Mouse (Mus musculus) cerebellum, adult 11-12 months (tissue): ENCODE data around the gene Pank1.

Experiments used
- DNase-seq: peaks from one replicate; pipeline ENCODE4 v3.0.0; 2022

Pank1 gene

DNA sequence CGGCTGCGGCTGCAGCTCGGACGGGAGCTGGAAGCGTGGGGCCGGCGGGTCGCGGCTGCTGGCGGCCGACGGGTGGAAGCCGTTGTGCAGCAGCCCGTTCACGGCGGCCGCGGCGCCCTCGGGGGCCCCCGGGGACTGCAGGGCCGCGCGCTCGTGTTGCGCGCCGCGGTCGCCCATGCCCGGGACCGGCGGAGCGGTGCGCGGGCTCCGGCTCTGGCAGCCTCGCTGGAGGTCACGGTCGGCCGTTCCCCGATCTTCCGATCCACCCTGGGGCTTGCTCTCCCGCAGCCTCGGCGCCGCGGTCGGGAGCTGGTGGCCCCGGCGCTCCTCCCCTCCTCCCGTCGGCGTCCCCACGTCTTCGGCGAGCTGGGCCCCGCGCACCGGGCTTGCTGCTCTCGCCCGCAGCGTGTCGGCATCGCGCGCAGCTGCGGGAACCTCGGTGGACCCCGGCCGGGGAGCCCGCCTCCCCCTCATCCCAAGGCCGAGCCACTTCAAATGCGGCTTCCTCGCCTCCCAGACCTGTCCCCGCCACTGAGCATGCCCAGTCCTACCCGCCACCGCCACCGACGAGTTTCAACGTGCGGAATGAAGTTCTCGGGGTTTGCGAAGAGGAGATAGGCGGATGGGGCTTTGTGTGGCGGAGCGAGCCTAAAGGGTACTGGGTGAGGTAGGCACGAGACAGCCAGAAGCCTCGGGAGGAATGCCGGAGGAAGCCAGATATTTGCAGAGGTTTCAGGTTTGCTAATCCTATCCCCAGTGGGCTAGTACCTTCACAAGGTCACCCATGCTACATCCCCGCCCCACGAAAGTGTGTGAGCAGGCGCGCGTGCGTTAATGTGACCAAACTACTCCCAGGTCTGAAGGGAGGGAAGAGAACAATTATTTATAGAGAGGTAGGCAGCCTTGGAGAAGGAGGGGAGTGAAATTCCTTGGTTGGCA lies at the start of gene Pank1:
Pank1 (minus strand) TSS at position 853 of the 939 bp plus-strand sequence.
- DNase-seq = peak; percentile 69

DNA sequence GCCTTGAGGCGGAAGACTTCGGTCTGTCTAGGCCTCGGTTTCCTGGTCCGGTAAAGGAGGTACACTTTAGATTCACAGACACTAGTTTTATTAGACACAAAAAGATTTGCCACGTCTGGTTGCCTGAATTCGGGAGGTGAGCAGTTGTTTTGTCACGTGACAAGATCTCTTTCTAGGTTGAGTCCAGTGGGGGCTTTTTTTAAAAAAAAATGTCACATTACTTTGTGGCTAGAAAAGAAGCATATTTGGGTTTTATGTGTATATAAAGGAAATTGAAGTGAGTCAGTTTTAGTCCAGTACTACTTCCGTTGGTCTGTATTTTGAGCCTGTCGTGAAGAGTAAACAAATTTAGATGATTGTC lies 43.3 kb upstream of the Pank1 start:
- no peak for DNase-seq

DNA sequence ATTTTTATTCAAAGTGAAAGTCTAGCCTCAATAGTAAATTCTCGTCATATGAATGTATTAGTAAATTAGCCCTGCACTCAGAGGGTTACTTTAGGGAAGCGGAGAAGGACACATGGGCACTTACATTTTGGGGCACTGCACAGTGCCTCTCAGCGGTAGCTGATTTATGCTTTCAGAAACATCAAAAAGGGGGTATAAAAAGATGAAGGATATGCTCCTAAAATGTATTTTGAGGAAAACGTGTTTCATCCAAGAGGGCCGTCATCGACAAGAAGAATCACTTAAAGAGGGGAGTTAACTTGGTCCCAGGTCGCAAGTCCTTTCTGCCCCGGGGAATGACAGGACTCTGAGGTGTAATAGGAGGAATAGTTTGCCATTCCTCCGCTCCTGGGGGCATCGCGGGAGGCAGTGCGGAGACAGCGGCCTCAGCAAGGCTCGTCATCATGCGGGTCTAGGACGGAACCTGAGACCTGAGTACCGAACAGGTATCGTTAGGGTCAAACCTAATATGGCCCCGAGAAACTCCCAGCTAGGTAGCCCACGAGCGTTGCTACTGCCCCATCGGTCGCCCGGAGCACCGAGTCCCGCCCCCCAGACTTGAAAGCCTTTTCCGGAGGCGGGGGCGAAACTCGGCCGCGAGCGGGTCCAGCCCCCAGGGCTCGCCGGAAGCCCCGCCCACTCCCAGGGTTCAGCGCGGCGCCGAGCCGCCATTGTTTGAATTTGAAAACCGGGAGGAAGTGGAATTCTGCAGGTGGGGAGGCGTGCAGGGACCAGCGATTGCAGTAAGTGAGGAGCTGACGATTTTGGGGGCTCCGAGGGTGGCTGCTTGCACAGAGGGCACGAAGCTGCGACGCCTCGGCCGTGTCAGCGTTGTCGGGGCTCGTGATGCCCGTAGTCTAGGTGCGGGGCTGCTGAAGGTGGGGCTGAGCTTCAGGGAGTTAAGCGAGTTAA lies 42.7 kb upstream of the Pank1 start, which contains the start of gene Kif20b:
Kif20b (plus strand) TSS at position 710 of the 951 bp plus-strand sequence.
- DNase-seq = peak; percentile 81

DNA sequence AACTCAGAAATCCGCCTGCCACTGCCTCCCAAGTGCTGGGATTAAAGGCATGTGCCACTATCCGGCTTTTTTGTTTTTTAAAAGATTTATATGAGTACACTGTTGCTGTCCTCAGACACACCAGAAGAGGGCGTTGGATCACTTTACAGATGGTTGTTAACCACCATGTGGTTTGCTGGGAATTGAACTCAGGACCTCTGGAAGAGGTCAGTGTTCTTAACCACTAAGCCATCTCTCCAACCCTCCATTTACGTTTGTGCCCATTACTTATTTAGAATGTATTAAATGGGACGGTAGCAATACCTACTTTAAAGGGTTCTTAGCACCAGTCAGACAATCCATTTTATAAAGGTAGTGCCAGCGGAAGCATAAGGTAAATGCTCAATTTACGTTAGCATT lies 42.0 kb upstream of the Pank1 start:
- DNase-seq = no peak

DNA sequence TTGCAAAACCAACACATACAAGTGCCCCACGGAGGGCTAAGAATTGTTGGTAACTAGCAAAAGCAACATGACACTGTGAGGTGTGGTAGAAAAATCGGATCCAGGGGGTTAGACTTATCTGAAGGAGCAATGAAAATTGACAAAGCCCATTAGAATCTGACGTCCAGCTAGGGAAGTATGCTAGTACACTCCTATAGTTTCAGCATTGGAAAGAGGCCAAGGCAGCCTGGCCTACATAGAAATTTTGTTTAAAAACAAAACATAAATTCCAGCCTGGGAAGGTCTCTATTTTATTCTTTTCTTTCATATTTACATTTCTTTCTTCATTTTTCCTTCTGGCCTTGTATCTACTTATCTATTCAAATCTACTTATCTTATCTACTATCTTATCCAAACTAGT lies 41.3 kb upstream of the Pank1 start:
- DNase-seq = no peak

DNA sequence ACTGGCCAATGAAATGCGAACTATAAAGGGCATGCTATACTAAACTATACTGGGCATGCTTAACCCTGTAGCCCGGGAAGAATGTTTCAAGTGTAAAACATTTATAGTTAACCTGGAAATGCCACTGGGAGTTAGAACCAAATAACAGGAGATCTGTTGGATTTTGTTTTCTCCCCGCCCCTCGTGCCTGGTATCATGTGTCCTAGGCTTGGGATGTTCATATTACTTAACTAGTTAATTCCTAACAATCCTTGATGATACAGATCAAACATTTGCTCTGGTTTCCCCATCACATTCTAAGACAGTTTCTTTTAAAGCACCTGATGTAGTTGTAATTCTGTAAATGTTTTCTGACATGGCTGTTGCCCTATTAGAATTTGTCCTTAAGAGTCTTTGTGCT lies 40.8 kb upstream of the Pank1 start:
- no peak for DNase-seq

DNA sequence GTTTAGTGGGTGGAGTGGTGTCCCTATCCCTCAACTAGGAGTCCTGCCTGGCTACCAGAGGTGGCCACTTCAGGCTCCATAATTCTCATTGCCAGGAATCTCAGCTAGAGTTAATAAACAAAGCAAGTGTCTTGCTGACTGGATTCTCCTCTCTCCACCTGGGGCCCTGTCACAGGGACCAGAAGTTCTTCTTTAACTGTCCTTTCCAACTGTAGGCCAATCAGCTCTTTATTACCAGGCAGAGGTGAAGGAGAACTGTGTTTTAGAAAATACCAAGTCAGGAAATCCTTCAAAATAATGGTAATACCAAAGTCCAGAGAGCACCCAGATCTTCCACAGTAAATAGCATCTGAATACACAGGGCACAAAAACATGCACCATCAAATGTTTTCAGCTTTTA lies 33.1 kb upstream of the Pank1 start:
- no peak for DNase-seq

DNA sequence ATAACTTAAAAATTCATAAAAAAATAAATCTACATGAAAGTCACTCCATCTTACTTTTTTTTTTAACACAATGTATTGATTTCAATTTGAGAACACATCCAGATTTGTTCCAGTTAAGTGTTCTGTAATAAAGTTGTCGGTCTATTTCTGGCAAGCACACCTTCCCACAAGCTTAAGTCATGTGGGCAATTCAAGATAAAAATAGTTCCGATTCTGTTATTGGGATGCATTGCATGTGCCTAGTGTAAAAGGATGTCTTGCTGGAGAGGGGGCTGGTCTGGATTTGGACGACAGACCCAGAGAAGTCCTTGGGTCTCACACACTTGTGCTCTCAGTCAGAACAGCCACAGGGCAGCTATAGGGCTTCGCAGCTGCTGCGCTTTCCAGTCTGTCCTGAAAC lies 27.5 kb upstream of the Pank1 start:
- DNase-seq = no peak

DNA sequence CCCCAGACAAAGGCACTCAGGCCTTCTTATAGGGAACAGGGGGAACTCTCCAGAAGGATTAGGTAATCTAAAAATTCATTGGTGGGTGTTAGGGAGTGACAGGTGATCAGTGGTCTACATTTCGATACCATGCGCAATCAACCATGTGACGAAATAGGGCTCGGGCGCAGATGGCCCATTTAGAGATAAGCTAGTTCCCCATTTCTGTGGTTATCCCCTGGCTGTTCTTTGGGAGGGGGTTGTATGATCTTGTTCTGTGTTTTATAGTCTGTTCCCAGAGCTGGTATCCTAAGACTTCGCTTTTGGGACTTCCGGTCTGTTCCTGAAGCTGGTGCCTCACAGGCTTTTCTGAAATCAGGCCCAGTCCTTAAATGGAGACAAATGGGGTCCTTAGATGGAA lies 26.2 kb upstream of the Pank1 start:
- DNase-seq = no peak

DNA sequence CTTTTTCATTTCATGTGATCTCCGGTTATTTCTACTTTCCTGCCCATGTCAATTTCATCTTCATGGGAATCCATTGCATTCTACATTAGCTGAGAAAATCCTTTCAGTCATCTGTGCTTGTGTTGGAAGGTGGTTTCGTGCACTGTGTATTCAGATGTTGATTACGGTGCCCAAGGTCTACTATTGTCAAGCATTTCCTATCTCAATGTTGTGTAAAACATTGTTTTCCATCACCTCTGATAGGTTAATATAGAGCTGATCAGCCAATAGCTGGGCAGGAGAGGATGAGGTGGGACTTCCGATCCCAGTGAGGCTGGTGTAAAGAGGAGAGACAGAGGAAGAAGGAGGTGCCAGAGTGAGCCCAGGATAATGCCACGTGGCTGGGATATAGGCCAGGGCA lies 24.8 kb upstream of the Pank1 start:
- DNase-seq = no peak

DNA sequence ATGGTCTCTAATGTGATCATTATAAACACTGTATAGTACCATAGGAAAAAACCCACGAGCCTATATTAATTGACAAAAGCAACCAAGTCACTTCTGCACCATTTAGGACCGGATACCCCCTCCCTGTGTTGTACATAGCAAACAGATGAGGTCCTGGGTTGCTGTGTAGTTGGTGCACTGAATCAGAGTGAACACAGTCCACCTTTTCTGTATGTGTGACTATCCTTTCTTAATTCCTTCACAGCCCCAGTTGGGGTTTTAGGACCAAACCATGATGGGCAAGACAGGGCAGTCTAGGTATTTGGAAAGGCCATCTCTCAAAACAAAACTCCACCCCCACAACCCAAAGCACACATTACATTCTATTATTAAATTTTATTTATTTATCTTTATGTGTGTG lies 22.5 kb upstream of the Pank1 start:
- no peak for DNase-seq

DNA sequence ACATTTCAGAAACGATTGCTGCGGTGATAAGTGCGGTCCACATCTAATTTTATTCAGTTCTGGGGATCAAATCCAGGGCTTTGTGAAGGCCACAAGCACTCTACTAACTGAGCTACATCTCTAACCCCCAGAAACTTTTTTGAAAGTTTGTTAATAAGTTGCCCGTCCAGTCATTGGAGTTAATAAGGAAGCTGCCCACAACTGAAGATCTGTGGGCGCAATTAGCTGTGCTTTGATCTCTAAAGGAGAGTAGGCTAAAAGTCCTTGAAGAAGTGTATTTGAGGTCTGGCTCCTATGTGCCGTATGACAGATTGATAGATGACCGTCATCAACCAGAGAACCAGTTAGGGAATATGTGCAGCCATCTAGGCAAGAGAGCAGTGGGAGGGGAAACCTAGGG lies 22.0 kb upstream of the Pank1 start:
- DNase-seq = no peak

DNA sequence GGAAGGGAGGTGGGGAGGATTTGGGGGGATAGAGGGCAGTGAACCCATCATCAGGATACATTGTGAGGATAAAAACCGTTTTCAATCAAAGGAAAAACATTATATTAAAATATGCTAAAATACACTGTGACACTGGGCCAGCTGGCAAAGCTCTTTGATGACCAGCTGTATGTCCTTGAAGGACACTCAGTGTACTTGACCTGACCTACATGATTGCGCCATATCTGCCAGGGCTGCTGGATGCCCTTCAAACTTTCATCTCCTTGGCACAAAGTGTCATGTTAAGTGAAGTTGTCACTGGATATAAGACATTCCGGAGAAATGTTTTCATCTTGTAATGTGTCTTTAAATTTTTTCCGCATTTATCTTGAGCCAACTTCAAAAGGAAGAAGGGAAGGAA lies 19.7 kb upstream of the Pank1 start:
- no peak for DNase-seq

DNA sequence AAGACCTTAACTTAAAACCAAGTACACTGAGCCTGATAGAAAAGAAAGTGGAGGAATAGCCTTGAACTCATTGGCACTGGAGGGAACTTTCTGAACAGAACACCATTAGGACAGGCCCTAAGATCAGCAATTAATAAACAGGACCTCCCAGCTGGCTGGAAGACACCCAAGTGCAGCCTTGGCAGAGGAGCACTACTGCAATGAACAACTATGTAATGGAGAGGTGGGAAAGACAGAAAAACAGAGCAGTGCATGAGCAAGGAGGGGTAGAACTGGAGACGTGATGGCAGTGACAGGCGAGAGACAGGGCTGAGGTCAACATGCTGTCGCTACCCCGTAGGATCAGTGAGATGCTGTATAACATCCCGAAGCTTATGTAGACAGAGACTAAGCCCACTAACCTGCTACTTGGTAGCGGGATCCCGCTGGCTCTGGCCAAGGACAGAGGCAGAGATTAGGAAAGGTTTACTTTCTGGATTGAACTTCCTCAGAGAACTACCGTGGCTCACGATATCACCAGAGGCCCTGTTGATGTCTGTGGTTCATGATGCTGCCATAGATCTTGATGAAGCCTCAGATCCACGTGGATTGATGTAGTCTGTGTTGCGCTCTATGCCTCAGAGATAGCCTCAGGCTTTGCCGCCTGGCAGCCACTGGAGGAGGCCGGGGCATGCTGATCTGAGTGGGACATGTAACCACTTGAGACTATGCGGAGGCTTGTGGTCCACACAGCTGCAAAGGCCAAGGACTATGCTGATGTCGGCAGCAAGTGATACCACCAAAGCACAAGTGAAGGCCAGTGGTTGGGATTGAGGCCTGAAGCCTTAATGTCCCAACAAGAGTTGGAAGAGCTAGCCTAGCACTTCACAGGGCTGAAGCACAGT lies 18.1 kb upstream of the Pank1 start:
- no peak for DNase-seq

DNA sequence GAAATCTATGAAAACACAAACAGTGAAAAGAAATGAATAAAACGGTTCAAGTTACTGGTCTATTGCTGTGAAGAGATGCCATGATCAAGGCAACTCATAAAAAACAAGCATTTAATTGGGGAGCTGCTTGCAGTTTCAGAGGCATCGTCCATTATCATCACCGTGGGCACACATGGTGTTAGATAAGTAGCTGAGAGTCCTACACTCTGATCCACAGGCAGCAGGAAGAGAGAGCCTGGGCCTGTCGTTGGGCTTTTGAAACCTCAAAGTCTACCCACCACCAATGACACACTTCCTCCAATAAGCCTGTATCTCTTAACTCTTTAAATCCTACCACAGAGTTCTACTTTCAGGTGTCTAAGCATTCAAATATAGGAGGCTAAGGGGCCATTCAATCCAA lies 15.8 kb upstream of the Pank1 start:
- no peak for DNase-seq

DNA sequence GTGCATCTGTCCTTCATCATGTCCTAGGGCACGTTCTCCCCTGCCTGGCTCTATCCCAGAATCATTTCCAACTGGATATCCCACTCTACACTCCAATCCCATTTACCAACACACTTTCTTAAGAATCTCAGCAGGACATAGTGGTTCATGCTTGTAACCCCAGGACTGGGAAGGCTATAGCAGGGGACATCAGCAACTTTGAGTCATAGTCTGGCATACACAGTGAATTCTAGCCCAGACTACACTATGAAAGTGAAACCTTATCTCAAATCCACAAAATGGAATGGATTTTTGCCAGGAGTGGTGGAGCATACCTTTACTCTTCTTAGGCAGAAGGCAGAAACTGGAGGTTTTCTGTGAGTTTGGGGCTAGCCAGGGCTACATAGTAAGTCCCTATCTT lies 12.3 kb upstream of the Pank1 start:
- DNase-seq = no peak

DNA sequence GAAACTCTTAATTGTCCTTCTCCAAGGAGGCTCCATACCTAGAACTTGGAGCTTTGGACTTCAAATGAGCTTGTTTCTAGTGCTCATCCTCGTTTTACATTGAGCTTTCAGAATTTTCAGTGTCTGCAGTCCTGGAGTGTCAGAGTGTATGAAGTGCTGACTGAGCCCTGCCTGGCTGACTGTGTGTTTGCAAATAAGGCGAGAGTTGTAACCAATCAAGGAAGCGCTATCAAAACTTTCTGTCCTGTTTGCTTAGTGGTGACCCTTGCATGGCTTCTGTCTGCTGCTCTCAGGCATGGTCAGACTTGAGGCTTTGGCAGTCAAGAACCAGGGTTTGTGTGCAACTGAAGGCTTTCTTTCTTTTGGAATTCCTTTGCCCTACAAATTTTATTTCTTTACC lies 11.7 kb upstream of the Pank1 start:
- DNase-seq = no peak

DNA sequence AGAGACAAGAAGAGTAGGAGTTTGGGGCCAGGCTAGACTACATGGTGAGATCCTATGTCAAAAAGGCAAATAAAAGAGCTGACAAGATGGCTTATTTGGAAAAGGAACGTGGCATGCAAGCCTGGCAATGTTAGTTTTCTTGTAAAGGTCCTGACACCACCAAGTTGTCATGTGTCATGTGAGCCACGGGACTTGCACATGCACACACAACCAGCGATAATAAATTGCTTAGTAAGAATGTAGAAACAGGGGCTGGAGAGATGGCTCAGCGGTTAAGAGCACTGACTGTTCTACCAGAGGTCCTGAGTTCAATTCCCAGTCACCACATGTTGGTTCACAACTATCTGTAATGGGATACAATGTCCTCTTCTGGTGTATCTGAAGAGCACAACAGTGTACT lies 7.1 kb upstream of the Pank1 start:
- DNase-seq = no peak

DNA sequence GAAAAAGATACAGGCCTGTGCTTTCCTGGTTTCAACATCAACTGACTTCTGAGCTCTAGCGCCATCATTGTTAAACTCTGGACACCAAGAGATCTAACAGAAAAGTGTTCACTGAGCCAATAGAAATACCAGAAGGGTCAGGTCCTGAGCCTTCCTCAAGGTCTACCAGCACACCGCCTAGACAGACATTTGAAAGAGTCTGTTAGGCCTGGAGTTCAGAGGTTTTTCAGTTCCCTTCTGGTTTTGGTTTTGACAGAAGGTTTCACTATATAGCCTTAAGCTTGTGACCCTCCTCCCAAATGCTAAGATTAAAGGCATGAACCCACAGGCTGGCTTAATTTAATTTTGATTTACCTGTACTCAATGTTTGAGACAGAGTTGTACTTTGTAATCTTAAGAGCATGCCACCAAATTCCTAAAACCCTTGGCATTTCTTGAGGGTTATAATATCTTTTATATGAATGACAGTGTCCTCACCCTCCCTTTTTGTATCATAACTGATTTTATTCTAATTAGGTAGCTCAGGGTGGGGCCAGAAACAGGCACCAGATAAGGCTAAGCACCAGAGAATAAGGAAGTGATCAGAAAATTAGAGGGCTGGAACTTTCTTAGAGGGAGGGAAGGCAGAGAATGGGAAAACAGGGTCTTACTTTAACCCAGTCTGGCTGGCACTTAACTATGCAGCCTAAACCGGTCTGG lies 4.4 kb upstream of the Pank1 start:
- no peak for DNase-seq

DNA sequence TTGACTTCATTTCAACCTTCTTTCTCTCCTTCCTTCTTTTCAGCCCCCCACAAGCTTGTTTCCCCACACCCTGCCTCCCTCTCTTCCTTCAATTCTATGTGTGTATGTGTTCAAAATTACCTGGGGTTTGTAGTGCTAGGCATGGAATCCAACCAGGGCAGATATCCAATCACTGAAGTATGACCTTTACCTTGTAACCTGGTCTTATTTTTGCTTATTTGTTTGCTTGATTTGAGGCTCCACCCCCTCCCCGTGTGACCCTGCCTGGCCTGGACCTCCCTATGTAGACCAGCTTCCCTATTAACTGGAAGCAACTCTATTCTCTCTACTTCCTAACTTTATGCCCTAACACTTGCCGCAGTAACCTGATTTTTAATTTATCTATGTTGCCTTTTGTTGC lies 3.2 kb upstream of the Pank1 start:
- DNase-seq = no peak

DNA sequence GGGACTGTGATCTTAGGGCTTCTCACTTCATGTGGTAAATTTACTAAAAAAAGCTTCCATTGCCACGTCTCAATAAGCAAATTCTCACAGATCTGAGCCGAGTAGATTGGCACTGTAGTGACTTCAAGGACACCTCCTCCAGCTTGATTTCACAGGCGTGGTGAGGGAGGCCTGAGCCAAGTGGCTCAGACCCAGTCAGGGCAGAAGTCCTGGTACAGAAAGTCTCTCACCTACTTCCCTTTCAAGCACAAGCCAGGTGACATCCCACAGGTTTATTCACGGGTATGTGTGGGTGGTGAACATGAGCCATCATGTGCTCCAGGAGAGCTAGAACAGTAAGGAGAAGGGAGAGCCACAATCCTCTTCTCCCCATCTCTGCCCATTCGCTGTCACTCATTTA lies 1.9 kb upstream of the Pank1 start:
- DNase-seq = no peak

DNA sequence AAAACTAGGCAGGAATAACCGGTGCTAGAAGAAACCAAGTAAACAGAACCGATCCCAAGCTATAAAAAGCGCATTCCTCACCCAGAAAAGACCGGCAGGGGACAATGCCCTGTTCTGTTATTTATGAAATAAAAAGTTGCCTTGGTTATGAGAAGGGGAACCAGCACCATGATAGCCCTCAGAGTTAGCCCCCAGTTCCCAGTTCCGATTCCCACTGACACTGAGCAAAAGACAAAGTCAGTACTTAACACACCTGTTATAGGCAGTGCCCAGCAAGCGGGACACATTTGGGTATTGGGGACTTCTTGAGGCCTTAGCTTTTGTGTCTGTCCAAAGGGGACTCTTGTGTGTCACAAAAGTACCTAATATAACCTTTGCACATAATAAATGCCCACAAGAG lies 369 bp upstream of the Pank1 start:
- DNase-seq = no peak
